Mouse (Mus musculus): ENCODE data around the gene Lmtk2. TPM values are rescaled to one million over a fixed set of nuclear protein-coding genes. Genes with fewer than 3 reads are reported as not detected.

Lmtk2 gene
- total RNA-seq, 4 experiments from 2014 or later: 31.3 to 33.3 (median 32.0) TPM

DNA sequence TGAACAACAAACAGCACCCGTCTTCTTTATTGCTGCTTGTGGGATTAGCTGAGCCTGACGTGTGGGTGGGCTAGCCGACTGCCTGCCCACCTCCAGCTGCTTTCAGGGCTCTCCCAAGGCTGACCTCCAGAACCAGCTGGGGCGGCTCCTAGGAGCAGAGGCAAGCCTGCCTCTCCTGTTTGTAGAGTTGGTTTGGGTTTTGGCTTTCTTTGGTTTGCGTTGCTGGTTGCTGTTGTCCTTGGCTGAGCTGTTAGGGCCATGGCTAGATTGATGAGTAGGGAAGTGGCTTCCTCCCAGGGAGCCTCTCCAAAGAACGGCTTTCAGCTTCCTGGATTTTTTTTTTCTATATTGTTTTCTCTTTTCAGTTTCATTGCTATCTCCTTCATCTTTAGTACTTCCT lies 78.0 kb downstream of the Lmtk2 start:
- no peak for DNase-seq (ENCODE audit: low spot score)

DNA sequence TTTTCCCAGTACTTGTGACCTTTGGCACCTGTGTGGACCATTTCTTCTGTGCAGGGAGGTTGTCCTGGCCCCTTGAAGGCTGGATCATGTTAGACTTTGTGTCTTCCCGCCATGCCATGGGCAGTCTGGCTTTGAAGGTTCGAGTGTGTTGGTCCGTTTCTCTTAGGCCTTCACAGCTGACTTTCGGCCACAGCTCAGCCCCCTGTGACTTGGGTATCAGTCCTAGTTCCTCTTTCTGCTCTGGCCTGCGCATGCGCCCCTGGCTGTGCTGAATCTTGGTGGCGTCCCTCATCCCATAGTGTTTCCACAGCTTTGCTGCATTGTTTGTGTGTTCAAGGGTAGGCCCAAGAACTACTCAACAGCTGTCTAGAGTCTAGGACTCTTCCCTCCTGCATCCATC lies 81.0 kb downstream of the Lmtk2 start:
- DNase-seq (ENCODE audit: low spot score): no peak

DNA sequence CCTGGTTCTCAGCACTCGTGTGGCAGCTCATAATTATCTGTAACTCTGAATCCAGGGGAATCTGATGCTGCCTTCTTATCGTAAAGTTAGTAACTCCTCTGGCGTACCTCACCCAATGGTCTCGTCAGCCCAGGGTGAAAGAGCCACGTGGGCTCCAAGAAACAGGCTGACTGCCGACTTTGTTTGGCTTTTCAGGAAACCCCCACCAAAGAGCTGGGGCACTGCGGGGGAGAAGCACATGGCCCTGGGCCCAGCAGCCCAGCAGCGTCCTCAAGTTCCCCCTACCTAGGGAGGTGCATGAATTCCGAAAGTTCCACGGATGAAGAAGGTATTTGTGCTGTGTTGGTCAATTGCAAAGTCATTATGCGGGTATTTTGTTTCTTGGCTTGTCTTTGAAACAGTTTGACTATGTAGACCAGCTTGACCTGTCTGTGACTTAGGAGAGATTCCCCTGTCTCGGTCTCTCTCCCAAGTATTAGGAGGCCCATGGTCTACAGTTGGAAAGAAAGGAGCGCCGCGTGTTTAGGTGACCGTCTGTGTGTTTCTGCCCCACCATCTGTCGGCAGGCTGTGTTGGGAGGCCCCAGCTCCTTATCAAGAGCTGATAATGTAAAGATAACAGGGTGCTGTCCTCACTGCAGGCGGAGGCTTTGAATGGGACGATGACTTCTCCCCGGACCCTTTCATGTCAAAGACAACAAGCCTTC lies 82.5 kb downstream of the Lmtk2 start:
- DNase-seq (ENCODE audit: low spot score): no peak

DNA sequence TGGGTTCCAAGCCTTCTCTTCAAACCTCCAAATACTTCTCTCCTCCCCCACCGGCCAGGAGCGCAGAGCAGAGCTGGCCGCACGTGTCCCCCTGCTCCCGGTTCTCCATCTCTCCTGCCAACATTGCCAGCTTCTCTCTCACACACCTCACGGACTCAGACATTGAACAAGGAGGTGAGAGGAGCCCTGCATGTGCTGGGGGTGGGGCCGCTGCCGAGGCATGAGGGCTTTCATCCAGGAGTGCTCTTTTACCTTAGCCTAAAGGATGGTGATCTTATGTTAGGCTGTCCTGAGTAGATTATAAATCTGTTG lies 83.0 kb downstream of the Lmtk2 start:
- DNase-seq (ENCODE audit: low spot score): no peak

DNA sequence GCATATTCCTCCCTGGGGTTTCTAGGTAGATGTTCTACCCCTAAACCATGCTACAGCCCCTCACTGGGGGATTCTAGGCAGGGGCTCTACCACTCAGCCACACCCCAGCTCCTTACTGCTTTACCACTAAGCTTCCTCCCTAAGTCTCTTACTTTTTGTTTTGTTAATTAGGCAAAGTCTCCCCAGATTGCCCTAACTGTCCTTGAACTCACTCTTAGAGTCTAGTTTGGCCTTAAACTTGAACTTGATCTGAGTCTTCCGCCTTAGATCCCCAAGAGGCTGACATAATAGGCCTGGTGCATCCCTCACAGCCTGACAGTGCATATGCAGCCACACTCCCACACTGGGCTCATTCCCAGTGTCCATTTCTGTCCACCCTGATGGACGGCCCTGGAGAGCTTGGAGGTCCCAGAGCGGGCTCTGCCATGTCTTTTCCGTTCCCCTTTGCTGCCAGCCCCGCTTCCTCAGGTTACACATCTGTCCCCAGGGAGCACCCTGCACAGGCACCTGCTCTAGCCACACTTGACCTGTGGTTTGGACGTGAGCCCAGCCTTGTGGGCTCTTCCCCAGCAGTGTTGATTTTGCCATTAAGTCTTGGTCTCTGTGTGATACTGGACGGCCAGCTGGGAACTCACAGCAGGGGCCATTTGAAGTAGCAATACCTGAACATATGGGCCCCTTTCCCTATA lies 83.6 kb downstream of the Lmtk2 start:
- DNase-seq (ENCODE audit: low spot score): no peak

DNA sequence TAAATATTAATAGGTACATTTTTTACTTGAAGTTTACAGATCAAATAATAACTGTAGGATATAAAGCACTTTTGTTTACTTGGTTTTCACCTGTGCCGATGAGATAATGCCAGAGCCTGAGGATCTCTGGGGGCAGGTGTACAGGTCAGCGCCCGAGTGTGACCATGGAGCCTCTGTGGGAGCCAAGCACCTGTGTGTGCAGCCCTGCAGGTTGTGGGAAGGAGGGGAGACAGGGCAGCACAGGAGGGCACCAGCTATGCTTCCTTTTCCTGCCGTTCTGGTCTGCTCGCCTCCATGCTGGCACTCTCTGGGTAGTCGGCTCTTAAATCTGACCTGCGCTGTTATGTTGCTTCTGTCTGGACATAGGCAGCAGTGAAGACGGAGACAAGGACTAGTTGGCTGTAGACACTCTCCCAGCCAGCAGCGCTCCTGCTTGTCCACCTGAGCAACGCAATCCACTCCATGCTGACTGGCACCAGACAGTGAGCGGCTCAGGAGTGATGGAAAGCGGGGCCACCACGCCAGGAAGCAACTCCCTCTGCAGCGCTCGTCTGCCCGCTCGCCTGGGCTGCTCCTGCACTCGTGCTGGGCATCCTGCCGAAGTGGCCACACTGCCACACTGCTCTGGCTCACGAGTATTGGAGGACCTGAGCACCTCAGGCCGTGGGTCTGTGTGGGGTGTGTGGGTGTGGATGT lies 84.3 kb downstream of the Lmtk2 start:
- no peak for DNase-seq (ENCODE audit: low spot score)

DNA sequence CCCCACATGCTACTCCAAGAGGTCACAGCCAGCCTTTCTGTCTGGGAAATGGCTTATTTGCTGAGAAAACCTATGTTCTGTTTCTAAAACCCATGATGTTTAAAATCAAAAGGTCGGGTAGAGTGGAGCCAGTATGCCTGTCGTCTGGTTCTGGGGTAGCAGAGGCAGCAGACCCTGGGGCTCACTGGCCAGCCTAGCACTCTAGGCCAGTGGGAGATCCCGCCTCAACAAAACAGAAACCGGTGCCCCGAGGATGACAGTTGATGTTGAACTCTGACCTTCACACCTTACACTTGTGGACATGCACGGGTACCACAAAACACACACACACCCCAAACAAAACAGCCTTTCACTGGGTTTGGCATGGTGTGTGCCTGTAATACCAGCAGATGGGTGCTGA lies 88.2 kb downstream of the Lmtk2 start:
- DNase-seq (ENCODE audit: low spot score): no peak

DNA sequence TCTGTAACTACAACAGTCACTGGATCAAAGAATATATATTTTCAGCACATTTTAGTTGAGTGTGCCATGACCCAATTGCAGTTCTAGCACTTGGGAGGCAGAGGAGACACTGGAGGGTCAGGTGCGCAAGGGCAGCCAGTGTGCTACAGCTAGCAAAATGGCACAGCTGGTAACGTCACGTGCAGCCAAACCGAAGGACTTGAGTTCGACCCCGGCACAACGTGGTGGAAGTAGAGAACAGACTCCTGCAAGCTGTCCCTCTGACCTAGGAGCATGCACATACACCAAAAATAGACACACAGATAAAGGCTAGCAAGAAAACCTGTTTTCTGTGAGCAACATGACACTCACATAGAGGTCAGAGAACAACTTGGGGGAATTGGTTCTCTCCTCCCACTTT lies 89.1 kb downstream of the Lmtk2 start:
- no peak for DNase-seq (ENCODE audit: low spot score)

DNA sequence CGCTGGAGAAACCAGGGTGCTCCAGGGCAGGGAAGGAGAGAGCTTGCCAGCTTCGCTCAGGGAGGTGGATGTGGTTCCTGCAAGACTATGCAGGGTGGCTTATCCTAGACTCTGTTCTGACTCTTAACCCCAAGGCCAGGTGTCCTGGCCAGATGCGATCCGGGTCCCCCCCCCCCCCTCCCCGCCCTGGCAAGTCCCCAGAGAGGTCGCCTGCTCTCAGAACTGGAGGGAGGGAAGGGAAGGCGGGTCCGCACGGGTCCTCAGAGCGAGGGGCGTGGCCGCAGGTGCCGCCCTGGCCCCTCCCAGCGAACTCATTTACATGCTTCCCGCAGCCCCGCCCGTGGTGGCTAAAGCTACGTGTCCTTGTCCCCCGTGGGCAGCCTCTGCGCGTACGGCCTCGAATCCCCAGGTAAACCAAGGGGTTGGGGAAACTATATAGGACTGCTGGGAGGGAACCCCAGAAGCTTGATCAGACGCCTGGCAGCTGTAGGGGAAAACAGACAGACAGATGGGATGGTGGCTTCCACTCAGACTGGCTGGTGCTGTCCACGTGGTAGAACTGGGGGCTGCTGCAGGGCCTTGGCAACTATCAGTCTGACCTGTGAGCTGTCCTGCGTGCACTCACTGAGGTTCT lies 89.8 kb downstream of the Lmtk2 start, which contains the start of gene Bhlha15:
Gene Bhlha15 (plus strand): TSS at position 337 of the 634 bp plus-strand sequence.
- no peak for DNase-seq (ENCODE audit: low spot score)

DNA sequence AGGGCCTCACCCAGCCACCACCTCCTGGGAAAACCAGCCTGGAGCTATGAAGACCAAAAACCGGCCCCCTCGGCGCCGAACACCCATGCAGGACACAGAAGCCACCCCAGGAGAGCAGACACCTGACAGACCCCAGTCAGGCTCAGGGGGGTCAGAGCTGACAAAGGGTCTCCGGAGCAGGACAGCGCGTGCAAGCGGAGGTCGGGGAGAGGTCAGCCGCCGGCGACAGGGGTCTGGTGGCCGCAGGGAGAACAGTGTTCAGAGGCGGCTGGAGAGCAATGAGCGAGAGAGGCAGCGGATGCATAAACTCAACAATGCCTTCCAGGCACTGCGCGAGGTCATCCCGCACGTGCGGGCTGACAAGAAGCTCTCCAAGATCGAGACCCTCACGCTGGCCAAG lies 90.8 kb downstream of the Lmtk2 start:
- no peak for DNase-seq (ENCODE audit: low spot score)

DNA sequence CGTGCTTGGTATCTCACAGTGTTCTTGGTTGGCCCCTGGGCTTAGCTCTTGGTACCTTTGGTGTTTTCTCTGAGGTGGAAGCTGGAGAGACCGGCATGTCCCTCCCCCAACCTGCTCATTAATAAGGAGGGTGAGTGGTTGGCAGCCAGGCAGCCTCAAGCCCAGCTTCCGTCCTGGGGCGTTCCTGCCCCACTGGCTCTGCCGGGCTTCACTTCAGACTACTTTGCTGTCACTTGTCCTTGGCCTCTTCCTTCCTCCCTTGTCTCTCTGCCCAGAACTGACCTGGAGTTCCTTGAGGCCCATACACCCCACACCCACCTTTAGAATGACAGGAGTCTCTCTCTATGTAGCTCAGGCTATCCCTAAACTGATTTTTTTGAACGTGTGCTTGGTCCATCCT lies 92.4 kb downstream of the Lmtk2 start:
- no peak for DNase-seq (ENCODE audit: low spot score)

DNA sequence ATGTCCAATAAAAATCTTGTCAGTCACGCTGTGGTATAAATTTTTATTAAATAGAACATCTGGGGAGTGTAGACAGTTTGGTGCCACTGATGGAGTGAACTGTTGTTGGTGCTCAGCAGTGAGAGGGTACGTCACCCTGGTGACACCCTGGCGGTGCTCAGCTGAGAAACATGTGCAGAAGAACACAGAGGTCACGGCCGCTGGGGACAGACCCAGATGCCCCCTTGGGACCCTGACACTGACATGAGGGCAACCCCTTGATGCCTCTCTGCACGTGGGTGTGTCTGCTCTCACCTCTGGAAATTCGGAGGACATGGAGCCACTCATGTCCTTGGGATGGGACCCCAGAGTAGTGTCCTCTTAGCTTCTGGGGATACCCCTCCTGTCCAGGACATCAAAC lies 94.2 kb downstream of the Lmtk2 start:
- no peak for DNase-seq (ENCODE audit: low spot score)

DNA sequence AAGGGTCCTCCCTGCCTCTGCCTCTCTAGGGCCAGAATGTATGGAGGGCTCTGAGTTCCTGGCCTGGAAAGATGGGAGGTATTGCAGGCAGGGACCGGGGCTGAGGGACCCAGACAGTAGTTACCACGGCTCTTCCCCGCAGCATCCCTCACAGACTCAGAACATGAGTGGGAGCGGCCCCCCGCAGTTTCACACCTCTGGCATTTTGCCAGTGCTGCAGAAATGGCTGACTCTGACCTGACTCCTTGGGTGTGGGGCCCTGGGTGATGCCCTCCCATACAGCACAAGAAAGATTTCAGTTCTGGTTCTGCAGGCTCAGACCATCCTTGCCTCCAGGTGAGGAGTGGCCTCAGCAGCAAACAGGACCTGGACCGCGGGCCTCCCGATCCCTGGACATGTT lies 95.3 kb downstream of the Lmtk2 start:
- no peak for DNase-seq (ENCODE audit: low spot score)

DNA sequence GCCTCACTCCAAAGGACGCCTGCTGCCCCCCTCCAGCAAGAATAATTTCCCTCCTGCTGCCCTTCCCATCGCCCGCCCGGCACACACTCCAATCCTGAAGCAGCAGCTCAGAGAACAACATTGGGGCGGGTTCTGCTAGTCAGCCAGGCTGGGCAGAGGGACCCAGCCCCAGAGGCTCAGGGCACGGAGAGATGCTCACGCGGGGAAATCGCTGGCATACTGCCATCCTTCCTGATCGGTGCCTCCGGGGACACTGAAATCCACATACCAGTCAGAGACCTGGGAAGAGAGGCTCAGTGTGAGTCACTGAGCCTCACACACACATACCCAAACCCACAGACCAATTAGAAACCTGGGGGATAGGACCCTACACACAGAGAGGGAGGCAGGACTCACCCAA lies 100.4 kb downstream of the Lmtk2 start:
- DNase-seq (ENCODE audit: low spot score): no peak

DNA sequence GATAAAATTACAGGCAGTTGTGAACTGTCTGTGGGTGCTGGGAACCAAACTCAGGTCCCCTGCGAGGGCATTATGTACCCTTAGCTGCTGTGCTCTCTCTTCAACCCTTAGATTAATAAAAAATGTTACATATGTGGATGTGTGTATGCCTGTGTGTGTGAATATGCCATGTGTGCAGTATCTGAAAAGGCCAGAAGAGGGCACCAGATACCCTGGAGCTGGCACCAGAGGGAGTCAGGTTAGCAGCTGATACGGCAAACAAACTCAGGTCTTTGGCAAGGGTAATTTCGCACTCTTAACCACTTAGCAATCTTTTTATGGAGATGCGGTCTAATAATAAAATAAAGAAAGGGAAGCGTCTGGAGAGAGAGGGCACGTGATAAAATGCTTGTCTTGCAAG lies 102.2 kb downstream of the Lmtk2 start:
- no peak for DNase-seq (ENCODE audit: low spot score)

DNA sequence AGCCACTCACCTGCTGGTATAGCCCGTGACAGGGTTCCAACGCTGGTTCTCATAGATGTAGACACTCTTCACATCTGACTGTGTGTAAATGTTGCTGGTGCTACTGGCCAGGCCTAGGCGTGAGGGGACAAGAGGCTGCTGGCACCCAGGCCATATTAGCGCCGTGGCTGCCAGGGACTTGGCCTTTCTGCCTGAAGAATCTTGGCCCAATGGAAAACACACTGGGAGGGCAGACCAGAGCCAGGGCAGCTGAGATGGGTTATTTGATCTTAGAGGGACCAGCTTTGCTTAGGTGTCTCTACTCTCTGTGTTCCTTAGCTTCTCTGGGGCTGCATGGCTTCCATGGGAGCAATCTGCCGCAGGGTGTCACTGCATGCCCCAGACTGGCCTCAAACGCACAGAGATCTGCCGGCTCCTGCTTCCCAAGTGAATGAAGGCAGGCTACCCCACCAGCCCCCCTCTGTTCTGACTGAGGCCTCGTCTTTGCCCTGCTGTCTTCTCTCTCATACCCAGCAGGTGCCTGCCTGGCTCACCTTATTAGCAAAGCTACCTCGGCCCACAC lies 103.2 kb downstream of the Lmtk2 start:
- no peak for DNase-seq (ENCODE audit: low spot score)

DNA sequence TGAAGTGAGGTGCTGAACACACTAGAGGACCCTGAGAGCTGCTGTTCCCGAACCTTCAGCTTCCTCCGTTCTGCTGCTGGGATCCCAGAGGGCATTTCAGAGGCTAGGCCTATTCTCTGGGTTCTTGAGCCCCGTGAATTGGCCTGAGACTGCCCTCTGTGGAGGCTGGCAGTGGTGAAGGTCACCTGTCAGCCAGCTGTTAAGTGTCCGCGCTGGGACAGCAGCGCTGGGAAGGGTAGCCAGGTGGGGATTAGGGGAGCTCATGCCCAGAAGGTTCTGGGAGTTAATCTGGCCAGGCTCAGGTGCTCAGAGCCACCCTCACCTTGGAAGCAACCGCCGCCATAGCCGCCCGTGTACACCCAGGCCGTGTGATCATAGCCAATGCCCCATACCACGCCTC lies 104.1 kb downstream of the Lmtk2 start:
- no peak for DNase-seq (ENCODE audit: low spot score)

DNA sequence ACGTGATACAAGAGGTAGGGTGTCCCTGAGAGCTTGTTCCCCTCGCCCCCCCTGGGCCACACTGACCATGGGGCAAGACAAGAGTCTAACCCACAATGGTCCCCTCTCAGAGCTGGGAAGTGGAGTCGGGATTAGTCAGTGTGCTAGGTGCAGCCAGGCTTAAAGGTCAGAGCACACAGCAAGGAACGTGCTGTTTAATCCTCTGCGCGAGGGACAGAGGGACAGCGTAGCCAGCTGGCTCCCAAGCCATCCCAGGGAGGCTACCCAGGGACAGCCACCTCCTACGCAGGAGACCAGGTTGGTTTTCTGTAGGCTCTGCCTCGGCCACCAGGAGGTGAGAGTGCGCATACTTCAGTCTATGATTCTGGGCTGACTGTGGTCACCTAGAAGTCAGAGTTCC lies 104.7 kb downstream of the Lmtk2 start:
- DNase-seq (ENCODE audit: low spot score): no peak

DNA sequence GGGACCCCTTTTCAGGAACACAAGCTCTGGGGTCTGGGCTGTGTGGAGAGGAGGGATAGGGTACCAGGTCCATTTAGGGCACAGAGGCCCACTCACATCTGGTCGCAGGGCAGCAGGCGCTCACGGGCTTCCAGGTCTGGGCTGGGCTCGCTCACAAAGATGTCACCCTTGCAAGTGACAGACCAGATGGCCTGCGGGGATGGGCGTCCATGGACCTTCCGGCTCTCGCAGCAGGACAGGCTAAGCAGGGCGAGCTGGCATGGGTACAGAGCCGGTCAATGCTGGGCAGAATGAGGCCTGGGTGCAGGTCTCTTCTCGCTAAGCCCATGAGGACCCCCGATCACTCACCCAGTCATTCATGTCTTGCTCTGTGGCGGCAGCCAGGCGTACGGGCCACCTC lies 105.8 kb downstream of the Lmtk2 start:
- no peak for DNase-seq (ENCODE audit: low spot score)

DNA sequence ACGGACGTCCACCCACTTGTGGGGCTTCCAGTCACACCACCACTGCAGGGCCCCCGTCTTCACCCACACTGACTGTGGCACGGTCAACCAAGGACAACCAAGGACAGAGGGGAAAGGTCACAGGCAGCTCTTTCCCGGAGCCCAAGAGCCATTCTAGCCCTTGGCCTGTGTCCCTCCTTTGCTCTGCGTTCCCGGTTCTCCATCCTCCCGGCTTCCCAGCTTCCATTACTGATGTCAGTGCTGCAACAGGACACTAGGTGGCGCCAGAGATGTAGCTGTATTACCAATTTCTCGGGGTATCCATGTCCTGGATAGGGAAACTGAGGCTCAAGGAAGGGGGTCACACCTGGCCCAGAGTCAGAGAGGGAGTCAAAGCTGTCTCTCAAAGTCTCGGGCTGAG lies 107.2 kb downstream of the Lmtk2 start:
- peak; percentile 23 for DNase-seq (ENCODE audit: low spot score)

DNA sequence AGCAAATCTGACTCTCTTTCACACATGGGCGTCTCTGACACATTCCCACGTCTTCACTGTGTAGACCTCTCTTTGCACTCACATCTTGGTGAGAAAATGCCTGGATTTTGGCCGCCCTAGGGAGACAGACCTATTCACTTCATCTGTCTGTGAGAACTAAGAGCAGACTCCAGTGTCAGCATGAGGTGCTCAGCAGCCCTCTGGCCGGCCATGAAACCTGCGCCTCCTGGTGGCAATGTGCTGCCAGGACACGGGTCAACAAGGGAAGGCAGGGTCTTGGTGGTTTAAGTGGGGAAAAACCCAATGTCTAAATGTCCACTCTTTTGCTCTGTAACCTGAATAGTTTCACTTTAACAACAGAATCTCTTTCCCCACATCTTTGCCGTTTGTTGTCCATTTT lies 114.2 kb downstream of the Lmtk2 start:
- DNase-seq (ENCODE audit: low spot score): peak; percentile 47

DNA sequence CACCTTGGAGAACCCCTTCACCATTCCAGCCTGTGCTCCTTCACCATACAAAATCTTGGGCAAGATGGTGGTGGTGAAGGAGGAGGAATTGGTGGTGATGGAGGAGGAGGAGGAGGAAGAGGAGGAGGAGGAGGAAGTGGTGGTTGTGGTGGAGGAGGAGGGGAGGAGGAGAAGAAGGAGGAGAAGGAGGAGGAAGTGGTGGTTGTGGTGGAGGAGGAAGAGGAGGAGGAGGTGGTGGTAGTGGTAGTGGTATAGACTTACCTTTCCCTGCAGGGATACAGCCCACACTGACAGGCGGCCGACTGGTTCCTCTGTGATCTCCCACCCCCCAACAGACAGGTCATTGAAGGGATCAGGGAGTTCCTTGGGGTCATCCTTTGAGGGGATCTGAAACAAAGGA lies 115.8 kb downstream of the Lmtk2 start:
- no peak for DNase-seq (ENCODE audit: low spot score)
